Mouse (Mus musculus) megakaryocyte, embryonic 14.5 days (primary cell): Measurements from ENCODE around the gene Ccdc158. TPM values are rescaled to one million over a fixed set of nuclear protein-coding genes. Genes with fewer than 3 reads are reported as not detected.

ENCODE experiments used
- H3K27me3 ChIP-seq: replicated peaks from 2 replicates; pipeline ENCODE3; 2012; ENCODE audit warnings: inconsistent platforms
- H3K36me3 ChIP-seq: replicated peaks from 2 replicates; pipeline ENCODE3; 2012; ENCODE audit warnings: low read length, inconsistent platforms, mixed read lengths
- H3K4me1 ChIP-seq: 2 replicates; pipeline ENCODE4 v1.6.1; 2012; ENCODE audit warnings: inconsistent platforms
- H3K4me3 ChIP-seq: replicated peaks from 2 replicates; pipeline ENCODE3; 2012; ENCODE audit warnings: moderate library complexity, mild to moderate bottlenecking, inconsistent platforms
- H3K9me3 ChIP-seq: 2 replicates; pipeline ENCODE4 v1.6.1; 2012; ENCODE audit warnings: inconsistent platforms
- FLI1 ChIP-seq: IDR thresholded peaks from 2 replicates; pipeline ENCODE4 v1.6.1; 2012; ENCODE audit warnings: low read length, inconsistent platforms, mixed read lengths
- GATA1 ChIP-seq: IDR thresholded peaks from 3 replicates; pipeline ENCODE4 v1.6.1; 2012; ENCODE audit warnings: mixed read lengths, low read length, inconsistent platforms, borderline replicate concordance
- polyA plus RNA-seq: library from polyadenylated mRNA; stranded (reverse); fragments of >175 nt; gene quantifications from 2 replicates; pipeline ENCODE4 v1.2.3, GENCODE M21; 2012; ENCODE audit warnings: low replicate concordance; ENCODE audit not compliant: insufficient read depth

Ccdc158 gene
- polyA plus RNA-seq, 1 experiment = not detected

GRCm38 (mm10) chr5:92688124-92688523, 13.1 kb upstream of the Ccdc158 start:
- H3K36me3 ChIP-seq = no peaks in the 10 kb centered on the region
- H3K27me3 ChIP-seq = peaks cover 15% of the 10 kb centered on the region
- H3K4me3 ChIP-seq = no peak overlapping the region
- TF ChIP-seq FLI1 = no peak
- TF ChIP-seq GATA1 = no peak
- 0 out of 2 replicates have a peak, but pooled peaks cover 3% of the 10 kb centered on the region for H3K9me3 ChIP-seq
- 0 out of 2 replicates have a peak, but pooled peaks cover 4% of the 10 kb centered on the region for H3K4me1 ChIP-seq

DNA sequence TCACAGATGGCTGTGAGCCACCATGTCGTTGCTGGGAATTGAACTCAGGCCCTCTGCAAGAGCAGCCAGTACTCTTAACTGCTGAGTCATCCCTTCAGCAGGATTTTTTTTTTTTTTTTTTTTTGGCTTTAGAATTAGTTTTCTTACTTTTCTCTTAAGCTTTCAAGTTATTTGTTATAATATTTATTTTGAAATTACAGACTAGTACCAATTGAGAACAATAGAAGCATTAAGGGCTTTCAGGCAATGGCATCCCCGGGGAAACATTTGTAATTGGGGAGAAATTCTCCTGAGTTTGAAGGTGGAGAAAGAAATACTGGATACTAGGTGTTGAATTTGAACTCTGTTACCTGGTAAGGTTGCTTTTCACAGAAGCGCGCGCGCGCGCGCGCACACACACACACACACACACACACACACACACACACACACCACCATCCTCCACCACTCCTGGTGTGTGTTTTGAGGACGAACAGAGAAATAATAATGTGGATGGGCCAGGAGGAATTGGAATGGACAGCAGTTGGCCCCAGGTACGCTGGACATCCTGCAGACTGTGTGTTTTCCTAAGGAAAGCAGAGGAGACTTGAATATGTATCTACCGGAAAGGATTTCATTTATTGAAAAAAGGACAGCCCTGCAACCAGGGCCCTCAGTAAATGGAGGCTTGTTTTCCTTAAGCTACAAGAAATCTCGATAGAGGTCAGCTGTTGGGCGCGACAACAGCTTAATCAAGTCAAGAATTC, 9.8 kb upstream of the Ccdc158 start:
- Histone ChIP-seq H3K9me3 (no peaks in the 10 kb centered on the region), H3K4me3 (no peak overlapping the region), H3K27me3 (peaks cover 38% of the 10 kb centered on the region), H3K4me1 (peaks cover 8% of the 10 kb centered on the region; the same call in 1 of the 2 replicates), H3K36me3 (no peaks in the 10 kb centered on the region)
- TF ChIP-seq GATA1 (no peak), FLI1 (no peak)

DNA sequence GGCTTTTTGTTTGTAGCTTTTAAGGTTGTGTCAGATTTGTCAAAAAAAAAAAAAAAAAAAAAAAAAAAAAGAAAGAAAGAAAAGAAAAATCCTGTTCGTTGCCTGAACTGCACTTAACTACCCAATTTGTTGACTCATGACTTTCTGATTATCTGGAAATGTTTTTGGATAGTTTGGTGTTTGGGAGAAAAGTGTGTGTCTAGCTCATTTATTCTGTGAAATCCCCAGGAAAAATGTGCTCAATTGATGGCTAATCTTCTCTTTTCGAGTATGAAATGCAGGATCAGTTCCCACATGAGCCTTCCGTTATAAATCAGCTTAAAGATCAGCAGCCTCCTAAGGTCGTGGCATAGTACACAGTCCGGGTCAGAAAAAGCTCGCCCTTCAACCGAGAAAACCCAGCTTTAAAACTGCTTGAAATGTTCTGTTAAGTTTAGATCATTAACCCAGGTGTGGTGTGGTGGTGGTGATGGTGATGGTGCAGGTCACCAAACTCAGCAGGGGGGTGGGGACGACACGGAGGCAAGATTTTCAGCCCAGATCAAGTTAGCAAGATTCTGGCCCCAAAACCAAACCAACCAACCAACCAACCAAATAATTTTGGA, 8.9 kb upstream of the Ccdc158 start:
- Histone ChIP-seq H3K4me1 (peaks cover 8% of the 10 kb centered on the region; the same call in 1 of the 2 replicates), H3K9me3 (no peaks in the 10 kb centered on the region), H3K4me3 (no peak overlapping the region), H3K27me3 (peaks cover 39% of the 10 kb centered on the region), H3K36me3 (no peaks in the 10 kb centered on the region)
- TF ChIP-seq GATA1 (no peak), FLI1 (no peak)

DNA sequence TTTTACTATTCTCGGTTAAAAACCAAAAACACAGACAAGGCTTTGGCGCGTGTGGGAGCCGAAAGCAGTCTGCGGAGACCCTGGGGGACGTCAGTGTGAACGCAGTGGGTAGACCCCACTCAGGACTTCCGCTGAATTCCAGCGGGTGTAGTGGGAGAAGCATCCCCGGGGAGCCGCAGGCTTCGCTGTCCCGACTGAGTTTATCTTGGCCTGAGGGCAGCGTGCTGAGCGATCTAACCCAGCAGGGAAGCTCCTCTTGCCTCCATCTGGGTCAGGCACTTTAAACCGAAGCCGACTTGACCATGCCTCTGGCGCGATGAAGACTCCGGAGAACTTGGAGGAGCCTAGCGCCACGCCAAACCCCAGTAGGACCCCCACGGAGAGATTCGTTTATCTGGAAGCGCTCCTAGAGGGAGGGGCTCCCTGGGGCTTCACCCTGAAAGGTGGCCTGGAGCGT, 8.3 kb upstream of the Ccdc158 start, which contains the start of gene Shroom3:
Shroom3 (plus strand) TSS at position 85 of the 457 bp plus-strand sequence.
- peak within 1 kb of the TSS; percentile 18 for H3K4me3 ChIP-seq
- H3K27me3 ChIP-seq = peaks cover 42% of the 10 kb centered on the region
- no peaks in the 10 kb centered on the region for H3K36me3 ChIP-seq
- peaks cover 8% of the 10 kb centered on the region; the same call in 1 of the 2 replicates for H3K4me1 ChIP-seq
- no peaks in the 10 kb centered on the region for H3K9me3 ChIP-seq
- TF ChIP-seq GATA1 (no peak), FLI1 (no peak)

DNA sequence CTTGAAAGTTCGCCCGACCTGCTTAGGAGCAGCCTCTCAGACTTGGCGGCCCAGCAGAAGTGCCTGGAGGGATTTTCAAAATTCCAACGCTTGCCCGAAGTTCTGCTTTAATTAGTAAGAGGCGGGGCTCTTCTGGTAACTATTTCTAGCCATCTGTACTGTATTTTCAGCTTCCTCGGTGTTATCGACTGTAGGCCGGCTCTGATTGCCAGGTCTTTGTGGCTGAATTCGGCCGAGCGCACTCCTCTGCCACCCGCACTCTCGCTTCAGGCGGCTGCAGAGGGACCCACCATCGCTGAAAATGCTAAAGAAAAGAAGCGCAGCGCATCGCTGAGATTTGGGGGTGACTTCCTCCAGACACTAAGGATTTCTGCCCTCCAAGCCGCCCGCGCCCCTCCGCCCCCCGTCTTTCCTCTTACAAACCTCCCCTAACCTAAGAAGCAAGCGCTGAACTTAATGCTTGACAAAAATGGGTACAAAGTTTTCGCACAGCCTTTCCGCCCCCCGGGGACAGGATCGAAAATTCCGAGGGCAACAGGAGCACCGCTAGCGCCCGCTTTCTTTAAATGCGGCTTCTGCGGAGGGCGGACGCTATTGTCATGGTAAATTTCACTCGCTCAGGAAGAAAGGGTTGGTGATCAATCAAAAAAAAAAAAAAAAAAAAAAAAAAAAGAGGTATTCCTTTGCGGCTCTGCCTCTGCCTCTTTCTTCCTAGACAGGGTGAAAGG, 7.7 kb upstream of the Ccdc158 start:
- Histone ChIP-seq H3K36me3 (no peaks in the 10 kb centered on the region), H3K27me3 (peaks cover 42% of the 10 kb centered on the region), H3K4me1 (peaks cover 8% of the 10 kb centered on the region; the same call in 1 of the 2 replicates), H3K9me3 (no peaks in the 10 kb centered on the region), H3K4me3 (peak overlapping the region; percentile 18)
- no peak for TF ChIP-seq GATA1
- TF ChIP-seq FLI1 = no peak

GRCm38 (mm10) chr5:92681861-92682260, 6.8 kb upstream of the Ccdc158 start:
- Histone ChIP-seq H3K4me3 (no peak overlapping the region), H3K4me1 (peaks cover 8% of the 10 kb centered on the region; the same call in 1 of the 2 replicates), H3K9me3 (no peaks in the 10 kb centered on the region), H3K36me3 (no peaks in the 10 kb centered on the region), H3K27me3 (peaks cover 43% of the 10 kb centered on the region)
- no peak for TF ChIP-seq GATA1

DNA sequence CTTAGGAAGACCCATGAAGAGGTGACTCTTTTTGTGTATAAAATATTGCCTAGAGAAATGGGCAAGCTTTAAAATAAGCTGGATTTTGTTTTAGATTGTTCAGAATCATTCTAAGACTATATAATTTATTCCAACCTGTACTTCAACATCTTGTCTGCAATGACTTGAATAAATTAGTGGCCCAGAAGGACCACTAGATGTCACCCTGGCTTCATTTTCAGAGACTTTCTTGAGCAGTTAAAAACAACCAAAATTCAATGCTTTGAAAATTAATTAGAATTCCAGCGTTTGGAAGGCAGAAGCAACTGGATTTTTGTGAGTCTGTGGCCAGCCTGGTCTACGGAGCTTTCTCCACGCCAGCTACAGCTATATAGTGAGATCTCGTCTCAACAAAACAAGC, 4.4 kb upstream of the Ccdc158 start:
- TF ChIP-seq GATA1 (no peak), FLI1 (no peak)
- no peak overlapping the region for H3K4me3 ChIP-seq

DNA sequence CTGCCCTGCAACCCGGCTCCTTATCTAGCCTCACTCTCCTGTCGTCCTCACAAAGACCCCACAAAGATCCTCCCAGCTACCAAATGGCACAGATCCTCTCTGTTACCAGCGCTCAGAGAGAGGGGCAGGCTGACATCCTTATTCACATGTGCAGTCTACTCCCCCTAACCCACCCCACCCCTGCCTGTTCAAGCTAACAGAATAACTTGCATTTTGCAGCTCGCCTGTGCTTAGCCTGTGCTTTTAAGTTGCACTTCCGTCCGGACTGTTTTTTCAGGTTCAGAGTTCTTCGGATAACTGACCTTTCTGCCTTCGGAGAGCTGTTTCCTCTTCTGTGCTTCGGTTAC, 476 bp upstream of the Ccdc158 start:
- Histone ChIP-seq H3K9me3 (peaks cover 7% of the 10 kb centered on the region), H3K27me3 (peaks cover 30% of the 10 kb centered on the region), H3K36me3 (no peaks in the 10 kb centered on the region), H3K4me1 (peaks cover 12% of the 10 kb centered on the region), H3K4me3 (peak overlapping the region; percentile 88)
- no peak for TF ChIP-seq FLI1
- TF ChIP-seq GATA1 = no peak

More for the DNA sequence above, 4.4 kb upstream of the Ccdc158 start:
- Histone ChIP-seq H3K27me3 (peaks cover 57% of the 10 kb centered on the region), H3K36me3 (no peaks in the 10 kb centered on the region), H3K4me1 (peaks cover 20% of the 10 kb centered on the region), H3K9me3 (peaks cover 7% of the 10 kb centered on the region)

- H3K9me3 ChIP-seq = no peaks in the 10 kb centered on the region
- H3K27me3 ChIP-seq = peaks cover 4% of the 10 kb centered on the region
- H3K4me1 ChIP-seq = no peaks in the 10 kb centered on the region
- TF ChIP-seq FLI1 = no peak
- no peak for TF ChIP-seq GATA1
- no peaks in the 10 kb centered on the region for H3K36me3 ChIP-seq
- no peak overlapping the region for H3K4me3 ChIP-seq
These were observed 8.2 kb downstream of the Ccdc158 start for GRCm38 (mm10) chr5:92666860-92667259.

GRCm38 (mm10) chr5:92664321-92664720, 10.8 kb downstream of the Ccdc158 start:
- no peaks in the 10 kb centered on the region for H3K9me3 ChIP-seq
- H3K27me3 ChIP-seq = no peaks in the 10 kb centered on the region
- no peaks in the 10 kb centered on the region for H3K36me3 ChIP-seq
- H3K4me1 ChIP-seq = no peaks in the 10 kb centered on the region
- TF ChIP-seq FLI1 = no peak
- no peak for TF ChIP-seq GATA1
- H3K4me3 ChIP-seq = no peak overlapping the region
